Mouse (Mus musculus) E14TG2a.4 (cell line): ENCODE measurements at regions not wholly inside any gene's neighbourhood (a gene's known extent, or its start where the extent isn't known, plus 50 kb on each side); places are given as distances from the start of the nearest gene placed in this dataset.

Experiments used
- CTCF ChIP-seq: conservative IDR thresholded peaks from 2 replicates; pipeline ENCODE4 v1.5.1; 2014; ENCODE audit warnings: low read length
- NANOG ChIP-seq: IDR thresholded peaks from 2 replicates; pipeline ENCODE4 v1.6.1; 2014; ENCODE audit warnings: borderline replicate concordance, low read length, mixed read lengths

DNA sequence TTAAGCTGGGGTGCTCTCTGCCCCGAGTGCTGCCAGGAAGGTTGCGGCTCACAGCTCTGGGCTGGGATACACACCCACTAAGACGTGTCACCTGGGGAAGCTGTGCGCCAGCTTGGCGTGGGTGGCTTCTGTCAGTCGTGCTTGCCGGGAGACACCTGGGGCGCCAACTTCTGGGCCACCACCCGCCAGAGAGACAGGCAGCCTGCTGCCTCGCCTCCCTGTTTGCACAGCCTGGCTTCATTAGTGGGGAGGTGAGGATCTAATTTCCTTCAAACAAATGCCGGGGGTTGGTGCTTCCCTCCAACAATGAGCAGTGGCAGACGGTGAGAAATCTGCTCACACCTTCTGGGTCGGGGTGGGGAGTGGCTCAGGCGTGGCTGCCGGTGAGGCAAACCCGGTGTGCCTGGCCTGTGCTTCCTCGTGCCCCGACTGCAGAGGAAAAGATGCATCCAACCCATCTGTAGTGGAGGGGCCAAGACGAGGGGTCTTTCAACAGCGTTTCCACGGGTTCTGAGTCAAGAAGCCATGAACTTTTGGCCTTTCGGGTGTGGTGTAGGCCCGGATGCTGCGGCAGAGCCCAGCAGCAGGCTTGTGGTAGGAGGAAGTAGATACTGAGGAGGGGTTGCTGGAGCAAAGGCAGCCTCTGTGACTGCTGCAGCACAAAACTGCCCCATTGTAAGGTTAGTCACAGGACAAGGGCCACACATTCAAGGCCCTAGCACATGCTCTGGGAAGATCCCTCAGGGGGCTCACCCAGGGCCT, 140.6 kb downstream of the Tpra1 start:
- TF ChIP-seq CTCF = no peak
- no peak for TF ChIP-seq NANOG
